Mouse (Mus musculus): ENCODE results near the gene Pou6f2.

The Pou6f2 gene

GRCm38 (mm10) chr13:18211242-18211641 is 186.2 kb downstream of the Pou6f2 start:
- no peak for DNase-seq

GRCm38 (mm10) chr13:18204476-18205250 is 192.8 kb downstream of the Pou6f2 start:
- no peak for DNase-seq

DNA sequence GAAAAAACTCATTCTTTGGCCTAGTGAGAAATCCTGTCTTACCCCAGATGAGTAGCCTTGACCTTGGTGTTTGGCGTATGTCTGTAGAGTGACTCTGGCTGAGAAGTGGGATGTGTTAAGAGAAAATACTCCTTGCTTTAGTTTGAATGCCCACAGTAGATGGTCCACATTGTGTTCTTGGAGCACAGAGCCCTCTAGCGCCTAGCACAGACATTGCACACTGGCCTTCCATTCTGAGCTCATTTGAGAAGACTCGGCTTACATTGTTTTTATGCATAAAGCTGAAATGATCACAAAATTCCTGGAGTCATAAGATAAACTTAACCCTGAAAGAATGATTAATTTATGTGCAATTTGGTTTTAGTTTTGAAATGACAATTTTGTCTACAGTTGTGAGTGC is 223.5 kb downstream of the Pou6f2 start:
- no peak for DNase-seq

DNA sequence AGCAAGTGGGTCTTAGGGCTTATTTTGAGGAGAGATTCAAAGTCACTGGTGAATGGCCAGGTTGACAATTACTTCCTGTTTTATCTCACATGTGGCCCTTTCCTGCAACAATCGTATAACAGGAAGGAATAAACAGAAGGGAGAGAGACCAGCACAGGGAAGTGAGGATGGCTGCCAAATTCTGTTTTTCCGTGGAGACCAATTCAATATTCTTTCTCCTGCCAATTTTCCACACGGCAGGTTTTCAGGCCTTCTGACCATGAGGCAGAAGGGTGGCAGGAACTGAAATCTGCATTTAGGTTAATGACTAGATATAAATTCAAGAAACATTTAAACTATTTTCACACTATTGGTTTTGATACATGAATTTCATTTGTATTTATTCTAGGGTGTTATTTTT is 224.5 kb downstream of the Pou6f2 start:
- DNase-seq = no peak

- no peak for DNase-seq
These were observed 225.2 kb downstream of the Pou6f2 start for GRCm38 (mm10) chr13:18172334-18172733.

- DNase-seq = no peak
These were observed 233.3 kb downstream of the Pou6f2 start for GRCm38 (mm10) chr13:18164182-18164581.

DNA sequence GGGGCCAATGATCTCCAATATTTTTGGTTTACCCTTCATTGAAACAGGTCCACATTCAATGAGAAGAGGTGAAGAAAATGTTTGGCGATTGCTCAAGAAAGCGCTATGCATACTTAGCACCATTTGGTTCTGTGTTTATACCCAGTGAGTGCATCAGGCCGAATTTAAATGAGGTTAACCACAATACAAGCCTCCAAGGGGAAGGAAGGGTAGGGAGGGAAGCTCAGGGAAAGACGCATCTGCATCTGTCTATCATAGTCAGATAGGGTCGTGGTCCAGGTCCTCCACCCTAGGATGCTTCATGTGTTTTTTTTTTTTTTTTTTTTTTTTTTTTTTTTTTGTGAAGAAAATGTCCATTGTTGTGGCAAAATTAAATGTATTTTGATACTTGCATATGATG is 236.9 kb downstream of the Pou6f2 start:
- no peak for DNase-seq

- DNase-seq = no peak
These were observed 243.4 kb downstream of the Pou6f2 start for GRCm38 (mm10) chr13:18153949-18154582.

GRCm38 (mm10) chr13:18133646-18134045 is 263.8 kb downstream of the Pou6f2 start:
- no peak for DNase-seq

DNA sequence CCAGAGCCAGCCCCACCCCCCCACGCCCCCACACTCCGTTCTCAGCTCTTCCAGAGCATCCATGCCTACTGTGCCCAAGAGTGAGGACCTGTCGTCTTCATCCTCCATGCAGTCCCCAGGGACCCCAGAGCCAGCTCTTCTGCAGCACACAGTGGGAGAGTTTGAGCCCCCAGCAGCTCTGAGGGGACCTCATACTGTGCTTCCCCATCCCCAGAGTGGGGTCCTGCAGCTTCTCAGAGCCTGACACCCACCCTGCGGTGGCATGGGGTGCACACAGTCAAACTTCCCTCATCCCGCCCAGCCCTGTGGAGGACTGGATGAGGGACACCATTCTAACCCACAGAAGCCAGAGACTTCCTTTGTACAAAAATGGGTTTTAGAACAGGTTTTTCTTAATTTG is 264.3 kb downstream of the Pou6f2 start:
- no peak for DNase-seq

DNA sequence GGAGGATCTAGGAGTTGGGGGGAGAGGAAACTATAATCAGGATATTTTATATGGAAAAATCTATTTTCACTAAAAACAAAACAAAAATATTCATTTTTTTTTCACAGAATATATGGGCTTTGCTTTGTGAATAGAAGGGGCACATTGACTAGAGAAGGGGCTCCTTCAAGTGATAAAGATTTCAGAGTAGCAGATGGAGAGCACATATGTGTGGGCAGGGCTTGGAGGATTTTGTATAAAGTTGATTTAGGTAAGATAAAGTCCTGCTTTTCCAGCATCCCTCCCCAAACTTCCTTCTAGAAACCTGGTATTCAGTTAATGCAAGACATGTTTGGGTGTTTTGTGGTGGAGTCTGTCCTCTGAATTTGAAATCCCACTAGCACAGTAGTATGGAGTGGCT is 266.2 kb downstream of the Pou6f2 start:
- no peak for DNase-seq

- DNase-seq = no peak
These were observed 267.8 kb downstream of the Pou6f2 start for GRCm38 (mm10) chr13:18129697-18130096.

GRCm38 (mm10) chr13:18128826-18129225 is 268.7 kb downstream of the Pou6f2 start:
- DNase-seq = no peak

DNA sequence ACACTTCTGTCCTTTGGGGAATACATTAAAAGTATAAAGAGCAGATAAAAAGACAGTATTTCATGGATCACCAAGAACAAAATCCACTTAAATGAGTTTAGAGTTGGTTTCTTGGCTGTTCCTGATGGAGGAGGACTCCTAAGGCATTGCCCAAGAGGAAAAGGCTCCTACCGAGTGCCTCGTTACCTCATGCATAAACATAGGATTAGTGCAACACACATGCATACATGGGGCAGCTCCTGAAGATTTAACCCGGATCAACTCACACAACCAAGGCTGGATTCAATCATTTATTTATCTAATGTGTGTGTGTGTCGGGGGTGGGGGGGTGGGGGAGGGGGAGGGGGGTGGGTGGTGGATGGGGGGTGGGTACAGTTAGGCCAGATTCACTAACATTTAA is 269.4 kb downstream of the Pou6f2 start:
- no peak for DNase-seq

- no peak for DNase-seq
These were observed 271.4 kb downstream of the Pou6f2 start for GRCm38 (mm10) chr13:18126111-18126510.

DNA sequence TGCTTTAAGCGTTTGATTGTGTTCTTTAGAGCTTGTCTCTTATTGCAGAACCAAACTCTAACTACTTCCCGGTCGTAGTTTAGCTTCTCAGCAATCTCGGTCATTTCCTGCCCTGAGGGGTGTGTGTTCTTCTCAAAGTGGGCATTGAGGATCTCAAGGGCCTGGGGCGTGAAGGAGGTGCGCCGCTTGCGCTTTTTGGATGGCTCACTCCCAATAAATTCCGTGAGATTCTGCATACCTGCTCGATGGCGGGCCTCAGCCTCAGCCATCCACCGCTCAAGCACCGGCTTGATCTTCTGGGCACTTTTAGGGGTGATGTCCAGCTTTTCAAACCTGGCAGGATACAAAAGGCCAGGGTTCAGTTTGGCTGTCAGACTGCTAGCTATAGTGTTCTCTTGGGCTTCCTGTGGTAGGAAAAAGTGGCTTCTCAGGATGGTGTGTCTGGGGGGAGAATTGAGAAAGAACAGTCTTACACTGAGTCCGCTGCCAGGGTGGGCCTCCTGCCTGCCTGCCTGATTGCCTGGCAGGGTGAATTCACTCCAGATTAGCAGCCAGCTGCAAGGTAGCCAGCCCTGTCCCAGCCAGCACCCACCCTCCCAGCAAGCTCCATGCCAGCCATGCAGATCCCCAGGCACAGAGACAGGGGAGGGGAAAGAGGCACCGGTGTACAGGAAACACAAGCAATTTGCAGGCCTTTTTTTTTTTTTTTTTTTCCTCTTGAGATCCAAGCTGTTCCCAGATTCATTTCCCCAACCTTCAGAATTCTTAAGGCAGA is 272.1 kb downstream of the Pou6f2 start:
- DNase-seq = no peak

DNA sequence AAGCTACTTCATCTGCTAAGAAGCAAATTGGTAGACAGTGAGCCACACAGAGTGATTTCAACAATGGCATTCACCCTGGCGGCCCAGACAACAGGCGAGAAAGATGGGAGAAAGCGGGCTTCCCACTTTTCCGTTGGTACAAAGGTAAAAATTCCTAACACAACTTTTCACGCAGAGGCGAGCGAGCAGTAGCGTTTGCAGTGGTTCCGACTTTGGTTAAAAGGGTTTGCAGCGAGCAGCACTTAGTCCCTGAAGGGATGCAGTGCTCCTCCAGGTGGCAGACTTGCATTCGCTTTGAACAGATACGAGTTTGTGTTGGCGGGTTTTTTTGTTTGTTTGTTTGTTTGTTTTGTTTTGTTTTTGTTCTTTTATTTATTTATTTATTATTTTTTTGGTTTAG is 273.1 kb downstream of the Pou6f2 start:
- DNase-seq = no peak

DNA sequence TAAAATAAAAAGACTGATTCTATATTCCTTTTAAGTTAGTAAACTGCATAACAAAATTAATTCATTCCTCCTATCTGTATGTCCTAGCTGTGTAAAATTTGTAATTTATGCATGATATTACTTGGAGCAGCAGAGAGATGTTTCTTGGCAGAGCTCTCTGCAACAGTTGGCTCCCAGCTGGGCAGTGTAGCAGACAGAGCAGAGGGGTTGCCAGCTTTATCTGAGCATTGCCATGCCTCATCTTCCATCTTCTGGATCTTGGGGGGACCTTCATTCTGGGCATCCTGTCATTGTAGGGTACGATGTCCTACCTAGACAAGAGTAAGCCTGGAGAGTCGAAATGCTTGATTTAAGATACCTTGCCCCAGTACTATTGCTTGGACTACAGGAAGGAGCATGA is 277.1 kb downstream of the Pou6f2 start:
- DNase-seq = no peak

- DNase-seq = no peak
These were observed 315.9 kb downstream of the Pou6f2 start for GRCm38 (mm10) chr13:18081443-18082119.
